Mouse (Mus musculus) spleen, adult 12 weeks (tissue): ENCODE measurements around the gene 8030474K03Rik.
A peak's percentile ranks its signal among the peaks of the same experiment; 100 is the strongest.
"Not testable (repeated sequence)": the region's sequence is repeated elsewhere in the genome, so short reads cannot be mapped to it uniquely, and the experiment has no call there.

ENCODE experiments used
- DNase-seq: peaks from one replicate; pipeline ENCODE4 v3.0.0; 2022; ENCODE audit warnings: low spot score

8030474K03Rik gene

DNA sequence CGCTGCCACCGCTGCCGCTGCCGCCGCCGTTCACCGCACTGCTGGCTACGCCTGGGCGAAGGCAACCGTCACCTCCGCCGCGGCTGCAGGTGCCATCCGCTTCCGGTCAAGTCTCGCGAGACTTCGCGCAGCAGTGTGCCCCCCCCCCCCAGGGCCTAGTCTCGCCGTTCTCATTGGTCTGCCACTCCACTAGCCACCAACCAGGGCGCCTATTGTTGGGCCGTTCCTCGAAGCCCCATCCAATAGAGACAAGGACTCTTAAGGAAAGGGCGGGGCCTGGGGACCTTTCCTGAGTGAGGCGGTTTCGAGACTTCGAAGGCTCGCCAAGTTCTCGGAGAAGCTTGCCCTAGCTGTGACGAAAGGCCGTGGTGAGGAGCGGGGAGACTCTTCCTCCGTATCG is at the start of gene 8030474K03Rik, which contains the start of gene Gm4779:
Gene 8030474K03Rik, plus strand, starts transcription at position 315 of the 400 bp plus-strand sequence.
Gene Gm4779, minus strand, starts transcription at position 82 of the 400 bp plus-strand sequence.
- DNase-seq, result no peak

DNA sequence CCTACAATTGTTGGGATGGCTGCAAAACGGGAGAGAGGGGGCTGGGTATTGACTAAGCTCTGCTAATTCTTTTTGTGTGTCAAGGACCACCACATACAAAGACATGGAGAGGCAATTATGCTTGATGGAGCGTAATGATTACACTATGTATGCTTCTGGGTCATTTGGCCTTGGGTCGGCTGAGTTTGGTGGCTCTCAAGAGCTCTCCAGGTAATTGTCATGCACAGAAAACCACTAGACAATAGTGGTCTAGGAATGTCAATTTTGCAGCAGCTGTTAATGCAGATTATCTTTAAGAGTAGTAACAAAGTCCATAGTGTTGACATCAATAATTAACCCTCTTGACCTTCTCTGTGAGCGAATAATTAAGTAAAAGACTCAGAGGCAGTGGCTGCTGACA is 44.3 kb upstream of the 8030474K03Rik start:
- no peak for DNase-seq

DNA sequence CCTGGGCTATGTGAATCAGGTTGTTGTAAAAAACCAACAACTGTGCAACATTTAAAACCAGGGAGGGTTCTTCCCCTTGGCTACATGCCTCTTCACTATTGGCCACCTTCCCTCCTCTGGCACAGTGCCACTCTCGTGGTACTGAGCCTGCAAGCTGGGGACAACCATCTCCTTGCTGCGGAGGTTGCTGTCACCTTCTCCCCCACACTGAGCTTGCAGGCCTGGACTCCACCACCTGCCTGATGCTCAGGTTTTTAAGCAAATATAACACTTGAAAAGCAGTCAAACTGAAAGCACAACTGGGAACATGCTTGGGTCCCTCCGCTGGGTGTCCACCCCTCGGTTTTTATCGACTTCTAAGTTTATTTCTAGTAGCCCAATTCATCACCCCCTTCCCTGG is 40.0 kb upstream of the 8030474K03Rik start:
- DNase-seq, result no peak

DNA sequence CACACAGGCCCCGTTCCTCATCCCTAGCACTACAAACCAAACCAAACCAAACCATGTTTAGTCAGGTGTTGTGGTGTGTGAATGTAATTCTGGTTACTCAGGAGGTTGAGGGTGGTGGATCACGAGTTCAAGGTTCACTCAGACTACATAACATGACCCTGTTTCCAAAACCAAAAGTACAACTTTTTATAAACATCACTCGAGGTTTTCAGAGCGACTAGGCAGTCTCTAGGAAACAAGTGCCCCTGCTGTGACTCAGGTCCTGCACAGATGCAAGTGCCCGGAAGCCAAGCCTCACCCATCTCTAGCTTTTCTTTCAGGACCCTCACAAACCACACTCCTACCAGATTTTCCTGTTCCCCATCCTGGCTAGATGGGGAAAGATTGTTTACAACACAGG is 29.8 kb upstream of the 8030474K03Rik start:
- DNase-seq, result no peak

DNA sequence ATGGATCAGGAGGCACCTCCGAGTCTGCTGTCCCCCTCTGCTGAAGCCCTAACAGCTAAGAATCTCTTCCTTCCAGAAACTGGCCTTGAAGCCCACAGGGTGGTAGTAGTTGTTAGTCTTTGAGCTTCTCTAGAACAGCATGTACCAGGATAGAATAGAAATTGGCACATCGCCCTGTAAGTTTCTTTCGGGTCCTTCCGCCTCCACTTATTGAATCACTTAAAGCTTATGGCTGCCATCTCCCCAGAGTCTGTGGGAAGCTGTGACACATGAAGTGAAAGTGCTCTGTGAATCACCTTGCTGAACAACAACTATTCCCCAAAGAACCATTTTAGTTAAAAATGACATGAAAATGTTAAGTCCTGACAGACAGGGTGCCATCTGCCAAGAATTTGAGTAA is 29.3 kb upstream of the 8030474K03Rik start:
- DNase-seq, result no peak

DNA sequence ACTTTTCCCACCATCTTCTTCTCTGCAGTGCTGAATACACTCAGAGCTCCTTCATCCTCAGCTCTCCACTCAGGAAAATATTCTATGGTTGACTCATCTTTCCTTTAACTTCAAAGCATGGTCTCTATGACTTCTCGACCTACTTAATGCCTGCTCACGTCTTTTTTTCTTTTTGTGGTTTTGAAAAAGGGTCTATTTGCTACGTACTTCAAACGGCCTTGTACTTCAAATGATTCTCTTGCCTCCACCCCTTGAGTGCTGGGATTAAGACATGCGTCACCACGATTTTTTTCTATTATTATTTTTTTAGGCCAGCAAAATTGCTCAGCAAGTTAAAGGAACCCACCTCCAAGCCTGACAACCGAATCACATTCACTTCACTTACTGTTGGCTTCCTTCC is 27.2 kb upstream of the 8030474K03Rik start:
- DNase-seq, result no peak

DNA sequence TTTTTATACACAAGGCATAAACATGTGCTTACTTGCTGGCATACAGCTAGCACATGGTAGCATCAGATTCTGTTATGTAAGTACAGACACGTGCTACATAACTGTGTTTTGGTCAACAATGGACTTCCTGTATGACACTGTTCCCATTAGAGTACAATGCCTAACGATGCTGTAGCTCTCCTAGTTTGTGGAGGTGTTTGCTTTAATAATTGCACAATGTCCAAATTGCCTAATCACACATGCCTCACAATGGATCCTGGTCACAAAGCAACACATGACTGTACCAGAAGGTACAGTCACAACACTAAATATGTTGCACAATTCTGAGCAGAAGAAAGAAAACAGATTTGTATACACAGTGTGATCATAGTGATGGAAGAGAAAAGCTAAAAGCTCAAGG is 25.0 kb upstream of the 8030474K03Rik start:
- no peak for DNase-seq

DNA sequence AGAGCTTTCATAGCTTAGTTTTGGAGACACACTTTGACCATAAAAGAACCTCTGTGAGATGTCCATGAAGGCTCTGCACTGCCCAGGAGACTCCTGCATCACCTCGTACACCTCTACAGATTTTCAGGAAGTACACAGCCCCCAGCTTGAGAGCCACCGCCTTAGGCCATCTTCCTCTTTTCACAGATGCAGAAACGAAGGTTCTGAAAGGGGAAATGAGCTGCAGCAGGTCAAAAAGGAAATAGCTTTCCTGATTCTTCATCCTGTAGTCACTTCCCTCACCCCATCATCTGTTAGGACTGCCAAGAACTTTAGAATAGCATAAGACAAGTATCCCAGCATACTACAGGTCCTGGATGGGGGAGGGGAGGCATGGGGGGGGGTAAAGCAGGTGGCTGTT is 24.1 kb upstream of the 8030474K03Rik start:
- no peak for DNase-seq

DNA sequence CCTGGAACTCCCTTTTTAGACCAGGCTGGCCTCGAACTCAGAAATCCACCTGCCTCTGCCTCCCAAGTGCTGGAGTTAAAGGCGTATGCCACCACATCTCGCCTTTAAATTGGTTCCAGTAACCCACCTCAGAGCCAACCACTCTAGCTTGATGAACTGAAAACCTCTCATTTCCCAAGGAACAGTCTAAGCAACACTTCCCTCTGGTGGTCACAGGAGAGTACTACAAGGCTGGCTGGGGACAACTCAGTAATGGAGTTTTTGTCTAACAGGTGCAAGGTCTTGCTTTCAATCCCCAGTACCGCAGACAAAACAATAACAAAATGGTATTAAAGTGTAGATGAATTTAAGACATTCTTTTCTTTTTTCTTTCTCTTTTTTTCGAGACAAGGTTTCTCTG is 22.4 kb upstream of the 8030474K03Rik start:
- peak; percentile 18 for DNase-seq

DNA sequence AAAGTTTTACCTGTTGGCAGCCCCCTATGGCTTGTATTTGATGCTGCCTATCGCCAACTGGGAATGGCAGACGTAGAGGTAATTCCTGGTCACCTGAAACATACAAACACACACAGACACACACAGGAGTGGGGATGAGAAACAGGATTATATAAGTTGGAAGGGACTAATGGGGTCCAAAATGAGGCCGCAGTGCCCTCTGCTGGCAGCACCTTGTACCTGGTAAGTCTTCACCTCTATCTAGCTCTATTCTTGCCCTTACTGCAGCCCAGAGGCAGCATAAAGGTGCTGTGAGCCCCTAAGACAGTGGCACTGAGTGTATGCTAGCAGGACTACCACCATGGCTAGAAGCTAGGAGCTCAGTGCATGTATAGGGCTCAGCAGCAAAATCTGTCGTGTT is 2.9 kb upstream of the 8030474K03Rik start:
- DNase-seq, result no peak

DNA sequence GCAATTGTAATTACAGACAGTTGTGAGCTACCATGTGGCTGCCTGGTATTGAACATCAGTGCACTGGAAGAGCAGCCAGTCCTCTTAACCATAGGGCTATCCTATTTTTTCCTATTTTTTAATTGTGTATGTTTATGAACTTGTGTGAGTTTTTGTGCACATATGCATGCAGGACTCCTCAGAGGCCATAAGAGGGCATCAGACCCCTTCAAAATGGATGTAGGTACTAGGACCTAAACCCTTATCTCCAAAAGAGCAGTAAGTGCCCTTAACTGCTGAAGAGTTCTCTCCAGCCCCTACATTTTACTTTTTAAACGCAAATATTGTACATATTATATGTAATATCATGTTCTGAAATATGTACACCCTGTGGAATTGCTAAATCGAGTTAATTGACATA is 11.1 kb downstream of the 8030474K03Rik start:
- DNase-seq, result no peak

DNA sequence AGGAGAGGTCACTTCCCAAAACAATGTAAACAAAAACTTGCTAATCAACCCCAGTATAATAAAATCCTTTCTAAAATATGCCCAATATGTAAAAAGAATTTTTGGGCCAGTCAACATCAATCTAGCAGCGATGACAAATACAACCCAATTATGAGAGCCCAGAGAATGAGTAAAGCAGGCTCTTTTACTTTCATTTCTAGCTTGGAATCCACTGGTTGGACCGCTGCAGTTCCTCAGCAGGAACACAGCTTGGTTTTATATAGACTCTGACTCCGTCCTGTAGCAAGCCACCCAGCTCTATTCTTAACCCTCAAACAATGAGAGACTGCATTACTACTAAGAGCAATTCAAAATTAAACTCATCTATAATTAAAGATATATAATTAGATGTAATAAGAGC is 17.3 kb downstream of the 8030474K03Rik start:
- DNase-seq, result no peak

DNA sequence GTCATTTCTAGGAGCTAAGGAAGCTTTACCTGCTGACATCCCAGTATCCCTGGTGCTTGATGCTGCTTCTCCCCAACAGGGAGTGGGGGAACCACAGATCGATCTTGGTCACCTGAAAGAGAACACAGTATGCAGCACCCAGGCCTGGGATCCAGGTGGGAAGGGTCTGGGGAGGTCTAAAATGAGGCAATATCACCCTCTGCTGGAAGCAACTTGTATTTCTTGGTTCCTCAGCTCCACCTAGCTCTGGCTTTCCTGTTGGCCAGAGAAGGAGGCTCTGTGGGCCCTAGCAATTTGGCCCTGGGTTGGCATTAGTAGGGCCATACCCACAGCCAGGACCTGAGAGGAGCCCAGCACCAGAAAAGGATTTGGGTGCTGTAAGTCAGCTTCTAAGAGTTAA is 24.7 kb downstream of the 8030474K03Rik start:
- no peak for DNase-seq

DNA sequence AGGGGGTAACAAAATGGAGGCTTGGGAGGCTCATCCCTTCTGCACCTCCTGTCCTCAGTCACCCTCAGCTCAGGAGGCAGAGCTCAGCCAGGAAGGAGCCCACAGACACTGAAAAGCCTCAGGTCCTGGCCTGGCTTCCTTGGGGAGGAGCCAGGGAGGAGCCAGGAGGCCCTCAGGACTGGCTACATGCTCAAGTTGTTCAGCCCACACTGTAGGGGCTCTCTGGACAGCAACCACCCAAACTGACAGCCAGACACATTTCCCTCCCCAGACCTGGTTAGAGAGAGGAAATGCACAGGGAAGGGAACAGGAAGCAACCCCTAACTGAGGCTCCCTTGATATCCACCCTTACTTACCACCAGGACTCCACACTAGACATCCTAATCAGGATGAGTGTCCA is 25.5 kb downstream of the 8030474K03Rik start:
- DNase-seq, result not testable (repeated sequence)

DNA sequence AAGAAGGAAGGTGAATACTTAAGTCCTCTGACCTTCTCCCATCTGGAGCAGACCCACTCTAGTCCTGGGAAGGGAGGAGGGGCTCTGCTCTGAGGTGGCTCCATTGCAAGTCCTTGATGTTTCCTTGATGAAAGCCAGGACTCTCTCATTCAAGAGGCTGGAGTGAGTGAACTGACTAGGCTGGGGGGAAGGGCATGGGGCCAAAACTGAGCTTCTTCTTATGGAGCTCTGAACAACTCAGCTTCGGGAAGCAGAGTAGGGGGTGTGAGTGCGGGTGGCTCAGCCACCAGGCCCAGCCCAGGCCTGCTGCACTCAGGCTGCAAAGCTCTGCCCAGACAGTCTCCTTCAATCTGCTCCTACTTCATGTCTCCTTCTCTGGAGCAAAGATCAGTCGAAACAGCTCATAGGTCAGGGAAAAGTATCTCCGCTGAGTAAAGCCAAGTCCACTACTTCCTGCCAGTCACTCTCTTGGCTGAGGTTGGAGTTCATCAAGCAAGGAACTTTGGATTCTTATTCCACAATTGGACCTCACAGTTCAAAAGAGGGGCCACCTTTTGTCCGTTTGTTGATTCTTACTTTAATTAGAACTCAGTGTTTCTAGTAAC is 52.8 kb downstream of the 8030474K03Rik start:
- no peak for DNase-seq
